Mouse (Mus musculus): ENCODE results near the gene Gpr180.

DNA sequence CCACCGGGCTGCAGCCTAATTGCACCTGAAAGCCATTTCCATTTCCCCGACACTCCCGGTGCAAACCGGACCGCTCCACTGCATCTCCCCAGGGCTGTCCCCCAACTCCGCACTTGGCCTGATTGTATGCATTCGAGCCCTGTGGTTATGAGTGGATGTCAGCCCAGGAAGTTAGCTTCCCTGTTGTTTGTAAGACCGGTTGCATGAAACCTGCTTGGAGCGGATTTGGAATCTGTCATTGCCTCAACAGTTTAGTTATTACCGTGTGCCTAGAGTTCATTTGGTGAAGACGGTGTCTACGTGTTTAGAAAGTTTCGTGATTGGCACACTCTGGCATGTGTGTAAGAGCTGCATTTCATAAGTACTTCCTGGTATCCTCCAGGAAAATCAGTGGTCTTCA, 529 bp downstream of the Gpr180 start:
- TF ChIP-seq CTCF (IDR thresholded peaks at IDR 0.05; ENCODE audit: borderline replicate concordance, control insufficient read depth, extremely low read depth, insufficient read depth, low read length, poor library complexity) (no peak), POLR2A (IDR thresholded peaks at IDR 0.05; ENCODE audit: control insufficient read depth, extremely low read depth, insufficient read depth, low read length, poor library complexity) (no peak)
